In genomic region chr4:58447841-58448240, GRCm38 (mm10) we compare ENCODE assay signal across 11 mouse cellular contexts.
DNase-seq lines count a peak whose midpoint lies in the region; ATAC-seq lines count a peak whose summit lies in the region.
"Had no signal": no experiment of that assay in that cellular context is flagged by ENCODE, and none has a peak within 500 bp of the region (broad histone marks: within the 10 kb centered on the region; RNA-seq: fewer than 3 reads in every experiment).

No protein-coding gene starts in this region.

- H3K4me2 ChIP-seq in kidney, embryonic 14.5 days (replicated peaks; ENCODE audit: low read depth, low read length): no peak overlapping the region
- H3K4me2 ChIP-seq: lung, embryonic 14.5 days; midbrain, embryonic 13.5 days had no signal

- H3K4me1 ChIP-seq in kidney, embryonic 14.5 days (ENCODE audit: control insufficient read depth, insufficient read depth, low read length): no peaks in the 10 kb centered on the region
- H3K4me1 ChIP-seq: midbrain, embryonic 13.5 days had no signal

- DNase-seq in adrenal gland, adult (ENCODE audit: inconsistent age in 2 of 2, low spot score in 1 of 2): peak; percentile 49 to 73
- DNase-seq in adrenal gland, adult 2 months: no peak
- peak; percentile 57 for DNase-seq in kidney, postnatal 14 days
- peak; percentile 44 for DNase-seq in gastrocnemius, postnatal 10 days
- DNase-seq in lung, postnatal 25 days (ENCODE audit: low spot score): peak; percentile 45
- no peak for DNase-seq in right cerebral cortex, adult 2 months (ENCODE audit: low spot score in 2 of 2)
- no peak for DNase-seq in right cerebral cortex, postnatal 25 days
- DNase-seq: lung, embryonic 14.5 days; right cerebral cortex, adult 18-20 months had no signal

- H3K4me3 ChIP-seq in kidney, embryonic 14.5 days (ENCODE audit: low read length): no peak overlapping the region
- H3K4me3 ChIP-seq: midbrain, embryonic 13.5 days had no signal

- H3K9ac ChIP-seq in kidney, embryonic 14.5 days (ENCODE audit: low read depth, low read length): no peak overlapping the region
- H3K9ac ChIP-seq: lung, embryonic 14.5 days; midbrain, embryonic 13.5 days had no signal

- no peak overlapping the region for H3K27ac ChIP-seq in kidney, embryonic 14.5 days (ENCODE audit: low read depth, low read length)
- H3K27ac ChIP-seq: midbrain, embryonic 13.5 days had no signal

- H3K36me3 ChIP-seq in kidney, embryonic 14.5 days (ENCODE audit: control insufficient read depth, insufficient read depth, low read length): no peaks in the 10 kb centered on the region
- H3K36me3 ChIP-seq: midbrain, embryonic 13.5 days had no signal

- 75% methylated on average over 7 of the region's 7 CpGs for WGBS in kidney, embryonic 14.5 days

- H3K27me3 ChIP-seq in kidney, embryonic 14.5 days (ENCODE audit: control insufficient read depth, insufficient read depth, low read length): no peaks in the 10 kb centered on the region
- H3K27me3 ChIP-seq: midbrain, embryonic 13.5 days had no signal

- H3K9me3 ChIP-seq in kidney, embryonic 14.5 days (ENCODE audit: control insufficient read depth, low read length): no peaks in the 10 kb centered on the region
- H3K9me3 ChIP-seq: midbrain, embryonic 13.5 days had no signal

- ATAC-seq in kidney, embryonic 14.5 days (ENCODE audit: low FRiP score, low TSS enrichment): no peak
- ATAC-seq: midbrain, embryonic 13.5 days had no signal

Comparison
In these comparisons a context has a peak if more than half of its experiments do, and no peak if none do; other contexts are left out.
1. DNase-seq: peak in adrenal gland, adult (2 of 2), kidney, postnatal 14 days (single experiment), gastrocnemius, postnatal 10 days (single experiment) and lung, postnatal 25 days (single experiment); none in adrenal gland, adult 2 months (single experiment), right cerebral cortex, adult 2 months (0 of 2) and right cerebral cortex, postnatal 25 days (single experiment).